Mouse (Mus musculus) liver, adult 2 months (tissue): ENCODE results near the gene Tmed8. TPM values are rescaled to one million over a fixed set of nuclear protein-coding genes. Genes with fewer than 3 reads are reported as not detected.
A peak's percentile ranks its signal among the peaks of the same experiment; 100 is the strongest.

Source experiments
- DNase-seq: peaks from one replicate; pipeline ENCODE4 v3.0.0-alpha.2; 2011; ENCODE audit warnings: low read depth, low spot score; ENCODE audit errors: extremely low read depth
- H3K27ac ChIP-seq: fragments of 200-500 bp; replicated peaks from 2 replicates; pipeline ENCODE4 v1.5.1; 2012; ENCODE audit warnings: low read depth, mild to moderate bottlenecking, control low read depth, inconsistent platforms, low read length; ENCODE audit not compliant: insufficient read depth
- H3K27me3 ChIP-seq: fragments of 200-500 bp; 2 replicates; pipeline ENCODE4 v1.6.1; 2012; ENCODE audit warnings: mild to moderate bottlenecking, moderate library complexity, low read length, inconsistent platforms; ENCODE audit not compliant: control insufficient read depth, insufficient read depth
- H3K36me3 ChIP-seq: fragments of 200-500 bp; 2 replicates; pipeline ENCODE4 v1.6.1; 2012; ENCODE audit warnings: low read length, inconsistent platforms; ENCODE audit not compliant: control insufficient read depth, insufficient read depth
- H3K4me1 ChIP-seq: fragments of 200-500 bp; 2 replicates; pipeline ENCODE4 v1.6.1; 2011; ENCODE audit warnings: low read length; ENCODE audit not compliant: control insufficient read depth, insufficient read depth
- H3K4me3 ChIP-seq: fragments of 200-500 bp; 2 replicates; pipeline ENCODE4 v1.5.1; 2011; ENCODE audit warnings: low read depth, mild to moderate bottlenecking, control low read depth, low read length, moderate library complexity; ENCODE audit not compliant: insufficient read depth
- H3K79me2 ChIP-seq: fragments of 200-500 bp; 2 replicates; pipeline ENCODE4 v1.6.1; 2012; ENCODE audit warnings: inconsistent platforms, mild to moderate bottlenecking, low read length, moderate library complexity; ENCODE audit not compliant: control insufficient read depth, insufficient read depth
- H3K9ac ChIP-seq: fragments of 200-500 bp; 2 replicates; pipeline ENCODE4 v1.6.1; 2012; ENCODE audit warnings: low read depth, mild to moderate bottlenecking, control low read depth, inconsistent platforms, low read length
- CTCF ChIP-seq: fragments of 200-500 bp; IDR thresholded peaks from 2 replicates; pipeline ENCODE4 v1.5.1; 2011; ENCODE audit warnings: low read depth, low read length, control low read depth
- POLR2A ChIP-seq: fragments of 200-500 bp; IDR thresholded peaks from 2 replicates; pipeline ENCODE4 v1.6.1; 2011; ENCODE audit warnings: low read length, control low read depth; ENCODE audit not compliant: insufficient read depth; ENCODE audit errors: extremely low read depth
- WGBS: fragments of 180-500 bp; shearing (Covaris S2); methylation state at CpG from one replicate; pipeline ENCODE4 v1.1.7; 2018; 5-methylcytosine and 5-hydroxymethylcytosine counted together
- polyA plus RNA-seq: library from polyadenylated mRNA; depleted of rRNA; stranded (reverse); fragments of >200 nt; gene quantifications from 2 replicates; pipeline ENCODE4 v1.2.3, GENCODE M21; 2012; rRNA removed
- total RNA-seq: library from RNA; depleted of rRNA; stranded (reverse); fragments of >200 nt; gene quantifications from 2 replicates; pipeline ENCODE4 v1.2.3, GENCODE M21; 2014; rRNA removed

Gene Tmed8
- total RNA-seq (1.5 and 1.6 TPM in 2 replicates), polyA plus RNA-seq (0.71 and 0.77 TPM in 2 replicates)

DNA sequence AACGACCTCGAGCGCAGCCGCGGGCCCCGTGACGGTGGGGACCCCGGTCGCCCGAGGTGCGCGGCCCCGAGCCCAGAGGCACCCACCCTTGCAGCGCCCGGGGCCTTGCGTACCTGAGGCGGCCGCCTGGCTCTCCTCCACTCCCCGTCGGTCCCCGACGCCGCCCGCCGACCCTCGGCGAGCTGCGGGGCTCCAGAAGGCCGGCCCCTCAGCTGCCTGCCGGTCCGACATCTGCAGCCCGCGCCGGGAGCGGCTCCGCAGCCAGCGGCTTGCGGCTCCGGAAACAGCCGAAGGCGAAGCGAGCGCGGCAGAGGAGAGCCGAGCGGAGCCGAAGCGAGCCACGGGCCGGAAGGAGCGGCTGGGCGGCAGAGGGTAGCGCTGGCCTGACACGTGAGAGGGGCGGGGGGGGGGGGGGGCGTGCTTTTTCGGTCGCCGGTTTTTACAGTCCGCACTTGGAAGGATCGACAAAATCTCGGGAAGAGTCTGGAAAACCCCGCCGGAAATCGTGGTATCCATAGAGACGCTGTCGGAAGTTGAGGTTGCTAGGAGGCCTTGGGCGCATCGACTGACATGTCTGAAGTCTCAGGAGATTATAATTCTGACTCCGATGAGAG lies at the start of gene Tmed8:
Gene Tmed8 (minus strand): TSS at position 482 of the 614 bp plus-strand sequence.
- H3K9ac ChIP-seq: peak within 1 kb of the TSS; percentile 91
- no peaks in the 10 kb centered on the region for H3K36me3 ChIP-seq
- peak; percentile 72 for DNase-seq
- under 1% methylated on average over 70 of the region's 70 CpGs for WGBS
- H3K27me3 ChIP-seq: no peaks in the 10 kb centered on the region
- peaks cover 4% of the 10 kb centered on the region; the same call in 1 of the 2 replicates for H3K4me1 ChIP-seq
- no peak within 1 kb of the TSS for H3K27ac ChIP-seq
- H3K79me2 ChIP-seq: peaks cover 4% of the 10 kb centered on the region; the same call in 1 of the 2 replicates
- TF ChIP-seq CTCF (no peak), POLR2A (no peak)
- H3K4me3 ChIP-seq: peak within 1 kb of the TSS; percentile 90

DNA sequence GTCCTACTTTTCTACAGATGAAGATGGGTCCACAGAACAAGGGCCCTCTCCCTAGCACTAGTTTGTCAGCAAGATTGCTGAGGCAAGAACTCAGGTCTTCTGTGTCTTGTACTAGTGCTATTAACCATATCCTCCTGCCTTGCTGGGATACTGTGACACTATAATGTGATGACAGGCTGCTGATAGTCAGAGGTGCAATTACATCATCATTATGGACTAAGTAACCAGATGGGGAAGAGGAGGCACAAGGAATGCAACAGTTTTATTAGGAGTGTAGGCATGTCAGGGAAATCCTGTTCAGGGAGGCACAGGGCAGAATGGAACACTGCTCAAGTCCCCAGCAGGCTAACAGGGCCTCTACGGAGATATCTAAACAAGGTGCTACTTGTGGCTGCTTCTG lies 38.4 kb upstream of the Tmed8 start, which contains the start of gene Noxred1:
Gene Noxred1 (minus strand): TSS at position 101 of the 400 bp plus-strand sequence.
- TF ChIP-seq CTCF: no peak
- no peak for TF ChIP-seq POLR2A
- Histone ChIP-seq H3K79me2 (no peaks in the 10 kb centered on the region), H3K27ac (no peak within 1 kb of the TSS), H3K4me3 (no peak within 1 kb of the TSS), H3K27me3 (no peaks in the 10 kb centered on the region), H3K9ac (no peak within 1 kb of the TSS), H3K4me1 (no peaks in the 10 kb centered on the region), H3K36me3 (peaks cover 32% of the 10 kb centered on the region)
- 93% methylated on average over 1 of the region's 1 CpGs for WGBS
- DNase-seq: no peak

DNA sequence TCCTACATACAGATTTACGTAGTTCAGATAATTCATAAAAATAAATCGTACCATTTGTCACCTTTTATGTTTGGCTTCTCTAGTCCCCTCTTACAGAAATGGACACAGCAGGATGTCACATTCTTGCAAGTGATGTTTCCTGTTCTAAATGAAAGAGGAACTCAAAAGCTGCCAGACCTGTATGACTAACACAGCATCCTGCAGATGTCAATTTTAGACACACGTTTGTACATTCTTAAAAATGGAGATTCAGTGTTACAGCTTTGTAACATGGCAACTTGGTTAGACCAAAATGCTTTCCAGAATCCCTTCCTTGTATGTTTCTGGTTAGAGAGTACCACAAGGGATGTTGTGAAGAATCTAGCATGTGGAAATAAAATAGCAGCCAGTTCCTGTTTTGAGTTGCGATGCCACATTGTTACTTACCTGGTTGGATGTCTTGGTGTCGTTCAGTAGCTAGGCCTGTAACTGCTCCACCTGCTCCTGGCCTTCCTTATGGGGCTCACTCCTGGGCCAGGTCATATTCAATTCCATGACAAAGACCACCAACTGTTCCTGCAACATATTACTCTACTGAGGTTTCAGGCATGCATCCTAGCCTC lies 36.7 kb upstream of the Tmed8 start:
- Histone ChIP-seq H3K4me1 (no peaks in the 10 kb centered on the region), H3K27ac (no peak overlapping the region), H3K36me3 (peaks cover 22% of the 10 kb centered on the region), H3K4me3 (no peak overlapping the region), H3K79me2 (no peaks in the 10 kb centered on the region), H3K27me3 (no peaks in the 10 kb centered on the region), H3K9ac (no peak overlapping the region)
- DNase-seq: no peak
- WGBS: 81% methylated on average over 5 of the region's 5 CpGs
- TF ChIP-seq POLR2A (no peak), CTCF (no peak)

DNA sequence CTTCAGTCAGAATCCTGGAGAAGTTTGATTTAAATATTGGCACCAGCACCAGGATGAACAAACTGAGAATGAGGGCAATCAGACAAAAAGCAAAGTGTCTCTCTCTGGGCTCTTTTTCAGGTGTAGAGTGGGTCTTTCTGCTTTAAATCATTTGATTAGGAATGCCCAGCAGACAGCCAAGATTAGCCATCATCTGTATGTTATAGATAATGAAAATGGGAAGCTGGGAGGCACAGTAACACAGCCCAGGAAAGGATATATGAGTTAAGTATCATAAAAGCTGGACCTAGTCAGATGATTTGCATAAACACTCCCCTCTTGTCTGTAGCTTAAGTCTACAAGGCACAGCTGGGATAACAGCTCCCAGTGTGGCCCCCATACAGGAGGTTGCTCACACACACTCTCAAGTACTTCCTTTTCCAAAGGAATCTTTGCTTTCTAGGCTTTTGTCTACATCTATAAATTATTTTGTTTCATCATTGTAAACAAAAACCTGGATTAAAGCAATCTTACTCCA lies 30.2 kb upstream of the Tmed8 start:
- H3K9ac ChIP-seq: no peak overlapping the region
- no peaks in the 10 kb centered on the region for H3K27me3 ChIP-seq
- H3K27ac ChIP-seq: no peak overlapping the region
- no peak for DNase-seq
- no peaks in the 10 kb centered on the region for H3K4me1 ChIP-seq
- H3K4me3 ChIP-seq: no peak overlapping the region
- no peaks in the 10 kb centered on the region for H3K36me3 ChIP-seq
- TF ChIP-seq CTCF: no peak
- TF ChIP-seq POLR2A: no peak
- H3K79me2 ChIP-seq: no peaks in the 10 kb centered on the region

DNA sequence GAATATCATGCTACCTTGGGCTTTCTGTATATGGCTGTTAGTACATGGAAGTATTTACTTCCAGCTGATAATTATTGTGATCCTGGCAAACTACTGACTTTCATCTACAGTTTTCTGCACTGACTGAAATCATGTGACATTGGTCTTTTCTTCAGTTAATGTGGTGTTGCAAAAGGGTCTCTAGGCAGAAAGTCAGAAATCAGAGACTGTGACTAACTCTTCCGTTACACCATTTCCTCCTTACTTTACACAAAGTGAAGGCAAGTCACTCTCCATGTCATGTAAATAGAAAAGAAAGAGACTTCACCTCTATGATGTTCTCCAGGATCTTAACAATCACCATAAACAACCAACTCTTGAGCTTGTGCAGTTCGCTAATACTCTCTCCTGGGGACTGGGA lies 29.4 kb upstream of the Tmed8 start:
- no peak overlapping the region for H3K4me3 ChIP-seq
- no peak overlapping the region for H3K27ac ChIP-seq
- H3K36me3 ChIP-seq: no peaks in the 10 kb centered on the region
- no peaks in the 10 kb centered on the region for H3K27me3 ChIP-seq
- no peaks in the 10 kb centered on the region for H3K79me2 ChIP-seq
- no peak for DNase-seq
- no peak overlapping the region for H3K9ac ChIP-seq
- no peaks in the 10 kb centered on the region for H3K4me1 ChIP-seq
- 98% methylated on average over 2 of the region's 2 CpGs for WGBS
- TF ChIP-seq POLR2A (no peak), CTCF (no peak)

DNA sequence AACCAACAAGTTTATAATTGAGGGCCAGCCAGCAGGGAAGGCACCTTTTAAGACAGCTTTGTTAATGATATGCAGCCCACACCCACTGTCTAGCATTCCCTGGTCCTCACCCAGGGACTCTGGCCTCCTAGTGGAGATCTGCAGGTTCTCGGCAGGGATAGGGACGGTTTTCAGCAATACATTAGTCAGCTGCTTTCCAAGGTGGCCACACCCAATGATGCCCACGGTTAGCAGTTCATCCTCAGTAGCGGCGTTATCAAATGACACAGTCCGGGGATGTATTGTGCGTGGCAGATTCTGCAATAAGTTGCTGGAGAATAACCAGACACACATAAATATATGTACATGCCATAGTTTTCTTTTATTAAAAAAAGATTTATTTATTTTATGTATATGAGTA lies 26.5 kb upstream of the Tmed8 start:
- no peaks in the 10 kb centered on the region for H3K27me3 ChIP-seq
- H3K79me2 ChIP-seq: no peaks in the 10 kb centered on the region
- H3K36me3 ChIP-seq: no peaks in the 10 kb centered on the region
- no peak overlapping the region for H3K4me3 ChIP-seq
- 84% methylated on average over 7 of the region's 7 CpGs for WGBS
- no peak overlapping the region for H3K9ac ChIP-seq
- H3K27ac ChIP-seq: no peak overlapping the region
- H3K4me1 ChIP-seq: no peaks in the 10 kb centered on the region
- DNase-seq: no peak
- no peak for TF ChIP-seq CTCF
- TF ChIP-seq POLR2A: no peak
